Mouse (Mus musculus): Measurements from ENCODE around the gene Thumpd3. TPM values are rescaled to one million over a fixed set of nuclear protein-coding genes. Genes with fewer than 3 reads are reported as not detected.

Gene Thumpd3
- polyA plus RNA-seq, 1 experiment: 18.8 TPM

GRCm38 (mm10) chr6:113006833-113007232, 39.2 kb upstream of the Thumpd3 start:
- TF ChIP-seq FOSL1 (IDR thresholded peaks at IDR 0.05; ENCODE audit: insufficient read depth, low read length, poor library complexity, severe bottlenecking) (no peak), MYOG (IDR thresholded peaks at IDR 0.05; ENCODE audit: control insufficient read depth, extremely low read depth, insufficient read length) (no peak), USF1 (IDR thresholded peaks at IDR 0.05; ENCODE audit: low read depth) (no peak), MYOD1 (IDR thresholded peaks at IDR 0.05; ENCODE audit: control insufficient read depth, insufficient read length, low read depth) (no peak), CEBPB (IDR thresholded peaks at IDR 0.05; ENCODE audit: low read depth) (no peak), MAX (IDR thresholded peaks at IDR 0.05) (no peak), CTCF (IDR thresholded peaks at IDR 0.05; ENCODE audit: control insufficient read depth, insufficient read depth, insufficient read length) (no peak)
- no peak overlapping the region for H3ac ChIP-seq (ENCODE audit: control insufficient read depth, insufficient read length, low read depth)

GRCm38 (mm10) chr6:113011886-113012285, 34.1 kb upstream of the Thumpd3 start:
- Histone ChIP-seq H3K79me2 (ENCODE audit: control insufficient read depth, insufficient read depth) (no peaks in the 10 kb centered on the region), H3K36me3 (ENCODE audit: control insufficient read depth, insufficient read depth) (no peaks in the 10 kb centered on the region), H3K4me3 (ENCODE audit: insufficient read depth, poor library complexity, severe bottlenecking) (no peak overlapping the region), H3K27me3 (ENCODE audit: control insufficient read depth, insufficient read depth, insufficient read length) (no peaks in the 10 kb centered on the region), H3ac (ENCODE audit: control insufficient read depth, insufficient read length, low read depth) (no peak overlapping the region), H3K79me3 (ENCODE audit: low read depth) (no peaks in the 10 kb centered on the region)
- TF ChIP-seq CEBPB (IDR thresholded peaks at IDR 0.05; ENCODE audit: low read depth): no peak
- no peak for TF ChIP-seq FOSL1 (IDR thresholded peaks at IDR 0.05; ENCODE audit: insufficient read depth, low read length, poor library complexity, severe bottlenecking)
- no peak for TF ChIP-seq MYOG (IDR thresholded peaks at IDR 0.05; ENCODE audit: control insufficient read depth, extremely low read depth, insufficient read length)
- TF ChIP-seq CTCF (IDR thresholded peaks at IDR 0.05; ENCODE audit: control insufficient read depth, insufficient read depth, insufficient read length): no peak
- TF ChIP-seq MAX (IDR thresholded peaks at IDR 0.05): no peak
- TF ChIP-seq MYOD1 (IDR thresholded peaks at IDR 0.05; ENCODE audit: control insufficient read depth, insufficient read length, low read depth): no peak
- TF ChIP-seq USF1 (IDR thresholded peaks at IDR 0.05; ENCODE audit: low read depth): no peak

More at GRCm38 (mm10) chr6:113006833-113007232, 39.2 kb upstream of the Thumpd3 start:
- no peaks in the 10 kb centered on the region for H3K27me3 ChIP-seq (ENCODE audit: control insufficient read depth, insufficient read depth, insufficient read length)
- H3K79me2 ChIP-seq (ENCODE audit: control insufficient read depth, insufficient read depth): no peaks in the 10 kb centered on the region
- H3K4me3 ChIP-seq (ENCODE audit: insufficient read depth, poor library complexity, severe bottlenecking): no peak overlapping the region
- H3K79me3 ChIP-seq (ENCODE audit: low read depth): no peaks in the 10 kb centered on the region
- no peaks in the 10 kb centered on the region for H3K36me3 ChIP-seq (ENCODE audit: control insufficient read depth, insufficient read depth)

- no peaks in the 10 kb centered on the region for H3K27me3 ChIP-seq (ENCODE audit: control insufficient read depth, insufficient read depth, insufficient read length)
- no peak overlapping the region for H3K4me3 ChIP-seq (ENCODE audit: insufficient read depth, poor library complexity, severe bottlenecking)
- H3K79me2 ChIP-seq (ENCODE audit: control insufficient read depth, insufficient read depth): no peaks in the 10 kb centered on the region
- H3K36me3 ChIP-seq (ENCODE audit: control insufficient read depth, insufficient read depth): no peaks in the 10 kb centered on the region
- H3K79me3 ChIP-seq (ENCODE audit: low read depth): no peaks in the 10 kb centered on the region
- H3ac ChIP-seq (ENCODE audit: control insufficient read depth, insufficient read length, low read depth): no peak overlapping the region
- TF ChIP-seq MYOG (IDR thresholded peaks at IDR 0.05; ENCODE audit: control insufficient read depth, extremely low read depth, insufficient read length) (no peak), MYOD1 (IDR thresholded peaks at IDR 0.05; ENCODE audit: control insufficient read depth, insufficient read length, low read depth) (no peak), CTCF (IDR thresholded peaks at IDR 0.05; ENCODE audit: control insufficient read depth, insufficient read depth, insufficient read length) (no peak), MAX (IDR thresholded peaks at IDR 0.05) (no peak), CEBPB (IDR thresholded peaks at IDR 0.05; ENCODE audit: low read depth) (no peak), USF1 (IDR thresholded peaks at IDR 0.05; ENCODE audit: low read depth) (no peak), FOSL1 (IDR thresholded peaks at IDR 0.05; ENCODE audit: insufficient read depth, low read length, poor library complexity, severe bottlenecking) (no peak)
Observed at GRCm38 (mm10) chr6:113012495-113012941, 33.5 kb upstream of the Thumpd3 start.

- Histone ChIP-seq H3ac (ENCODE audit: control insufficient read depth, insufficient read length, low read depth) (no peak overlapping the region), H3K36me3 (ENCODE audit: control insufficient read depth, insufficient read depth) (no peaks in the 10 kb centered on the region), H3K4me3 (ENCODE audit: insufficient read depth, poor library complexity, severe bottlenecking) (no peak overlapping the region), H3K79me3 (ENCODE audit: low read depth) (no peaks in the 10 kb centered on the region), H3K79me2 (ENCODE audit: control insufficient read depth, insufficient read depth) (no peaks in the 10 kb centered on the region), H3K27me3 (ENCODE audit: control insufficient read depth, insufficient read depth, insufficient read length) (no peaks in the 10 kb centered on the region)
- TF ChIP-seq USF1 (IDR thresholded peaks at IDR 0.05; ENCODE audit: low read depth): no peak
- TF ChIP-seq MYOG (IDR thresholded peaks at IDR 0.05; ENCODE audit: control insufficient read depth, extremely low read depth, insufficient read length): no peak
- TF ChIP-seq CTCF (IDR thresholded peaks at IDR 0.05; ENCODE audit: control insufficient read depth, insufficient read depth, insufficient read length): no peak
- TF ChIP-seq CEBPB (IDR thresholded peaks at IDR 0.05; ENCODE audit: low read depth): no peak
- TF ChIP-seq FOSL1 (IDR thresholded peaks at IDR 0.05; ENCODE audit: insufficient read depth, low read length, poor library complexity, severe bottlenecking): no peak
- TF ChIP-seq MYOD1 (IDR thresholded peaks at IDR 0.05; ENCODE audit: control insufficient read depth, insufficient read length, low read depth): no peak
- TF ChIP-seq MAX (IDR thresholded peaks at IDR 0.05): no peak
Observed at GRCm38 (mm10) chr6:113013550-113013949, 32.5 kb upstream of the Thumpd3 start.

GRCm38 (mm10) chr6:113017500-113018047, 28.5 kb upstream of the Thumpd3 start:
- Histone ChIP-seq H3K27me3 (ENCODE audit: control insufficient read depth, insufficient read depth, insufficient read length) (no peaks in the 10 kb centered on the region), H3K79me2 (ENCODE audit: control insufficient read depth, insufficient read depth) (no peaks in the 10 kb centered on the region), H3K79me3 (ENCODE audit: low read depth) (no peaks in the 10 kb centered on the region), H3K4me3 (ENCODE audit: insufficient read depth, poor library complexity, severe bottlenecking) (no peak overlapping the region), H3K36me3 (ENCODE audit: control insufficient read depth, insufficient read depth) (no peaks in the 10 kb centered on the region), H3ac (ENCODE audit: control insufficient read depth, insufficient read length, low read depth) (no peak overlapping the region)
- TF ChIP-seq CTCF (IDR thresholded peaks at IDR 0.05; ENCODE audit: control insufficient read depth, insufficient read depth, insufficient read length): no peak
- no peak for TF ChIP-seq FOSL1 (IDR thresholded peaks at IDR 0.05; ENCODE audit: insufficient read depth, low read length, poor library complexity, severe bottlenecking)
- no peak for TF ChIP-seq MYOD1 (IDR thresholded peaks at IDR 0.05; ENCODE audit: control insufficient read depth, insufficient read length, low read depth)
- no peak for TF ChIP-seq USF1 (IDR thresholded peaks at IDR 0.05; ENCODE audit: low read depth)
- TF ChIP-seq MYOG (IDR thresholded peaks at IDR 0.05; ENCODE audit: control insufficient read depth, extremely low read depth, insufficient read length): no peak
- TF ChIP-seq MAX (IDR thresholded peaks at IDR 0.05): no peak

Measured in C2C12 (cell line).